In genomic region chr1:120207568-120207967, GRCm38 (mm10) we compare ENCODE assay signal across 9 mouse cellular contexts.
DNase-seq lines count a peak whose midpoint lies in the region; ATAC-seq and TF ChIP-seq lines count a peak whose summit lies in the region.
"Had no signal": no experiment of that assay in that cellular context is flagged by ENCODE, and none has a peak within 500 bp of the region (broad histone marks: within the 10 kb centered on the region; RNA-seq: fewer than 3 reads in every experiment).

No protein-coding gene starts in this region.

- H3K4me3 ChIP-seq in gastrocnemius, adult 2 months: no peak overlapping the region
- no peak overlapping the region for H3K4me3 ChIP-seq in heart, embryonic 12.5 days
- H3K4me3 ChIP-seq: neural tube, embryonic 12.5 days had no signal

- no peak for ATAC-seq in heart, embryonic 12.5 days (ENCODE audit: insufficient number of reproducible peaks, low FRiP score)
- no peak for ATAC-seq in megakaryocyte, adult 5-6 weeks (ENCODE audit: poor library complexity, severe bottlenecking)
- no peak for ATAC-seq in granulocyte monocyte progenitor cell, adult 5-6 weeks (replicated peaks; ENCODE audit: poor library complexity, severe bottlenecking)

- H3K27me3 ChIP-seq in heart, embryonic 12.5 days (replicated peaks): peaks cover 2% of the 10 kb centered on the region; the same call in 1 of the 2 replicates
- H3K27me3 ChIP-seq: neural tube, embryonic 12.5 days had no signal

- peak; percentile 42 for DNase-seq in gastrocnemius, adult 2 months
- DNase-seq in gastrocnemius, postnatal 25 days: no peak
- DNase-seq in adrenal gland, adult 2 months: peak; percentile 57
- DNase-seq in frontal cortex, adult 2 months (ENCODE audit: extremely low spot score in 1 of 2, low spot score in 1 of 2): peak; percentile 12 to 79
- DNase-seq in lung, postnatal 10 days: peak; percentile 43

- TF ChIP-seq CTCF in gastrocnemius, adult 2 months (IDR thresholded peaks at IDR 0.05): no peak

- H3K9me3 ChIP-seq in heart, embryonic 12.5 days (replicated peaks): no peaks in the 10 kb centered on the region
- H3K9me3 ChIP-seq: neural tube, embryonic 12.5 days had no signal

- 57% methylated on average over 6 of the region's 6 CpGs for WGBS in heart, embryonic 12.5 days

- no peak overlapping the region for H3K27ac ChIP-seq in gastrocnemius, adult 2 months
- H3K27ac ChIP-seq in heart, embryonic 12.5 days (ENCODE audit: poor library complexity, severe bottlenecking): no peak overlapping the region
- H3K27ac ChIP-seq: neural tube, embryonic 12.5 days had no signal

- no peak overlapping the region for H3K4me2 ChIP-seq in heart, embryonic 12.5 days
- H3K4me2 ChIP-seq: neural tube, embryonic 12.5 days had no signal

- no peak overlapping the region for H3K9ac ChIP-seq in heart, embryonic 12.5 days
- H3K9ac ChIP-seq: neural tube, embryonic 12.5 days had no signal

- no peaks in the 10 kb centered on the region for H3K4me1 ChIP-seq in heart, embryonic 12.5 days (replicated peaks)
- H3K4me1 ChIP-seq: neural tube, embryonic 12.5 days had no signal

- intact Hi-C loops in gastrocnemius, adult 2 months (cut with DNase I): no loop called here

- no peaks in the 10 kb centered on the region for H3K36me3 ChIP-seq in heart, embryonic 12.5 days
- H3K36me3 ChIP-seq: neural tube, embryonic 12.5 days had no signal
